Mouse (Mus musculus): ENCODE measurements around the gene Abhd10.

DNA sequence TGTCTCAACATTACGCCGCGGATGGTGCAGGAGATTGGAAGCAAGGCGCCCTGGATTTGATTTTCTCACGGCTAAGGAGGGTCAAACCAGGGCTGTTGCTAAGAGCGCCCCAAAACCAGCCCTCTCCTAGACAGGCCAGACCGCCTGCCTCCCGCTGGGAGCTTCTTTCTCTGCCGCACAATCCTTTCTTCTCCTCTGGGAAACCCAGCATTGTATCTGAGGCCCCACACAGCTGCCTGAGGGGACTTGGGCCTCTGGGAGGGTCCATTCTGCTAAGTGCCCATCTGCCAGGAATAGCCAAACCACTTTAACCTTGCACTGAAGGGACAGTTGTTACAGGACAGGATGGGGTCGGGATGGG, 18.0 kb downstream of the Abhd10 start:
- no peak for TF ChIP-seq CTCF (IDR thresholded peaks at IDR 0.05; ENCODE audit: insufficient read depth, low read depth, low read length)
- no peak for TF ChIP-seq POLR2A (IDR thresholded peaks at IDR 0.05; ENCODE audit: insufficient read depth, low read depth, low read length)
